Mouse (Mus musculus) embryonic facial prominence, embryonic 13.5 days (tissue): Measurements from ENCODE around the gene Abhd17a. TPM values are rescaled to one million over a fixed set of nuclear protein-coding genes. Genes with fewer than 3 reads are reported as not detected.

Source experiments
- ATAC-seq: fragments of 200-750 bp; cut with Nextera tagmentation; 2 replicates; pipeline ENCODE4 v1.8.0; 2017; ENCODE audit warnings: low read depth; ENCODE audit not compliant: insufficient number of reproducible peaks, insufficient read depth, low FRiP score, low TSS enrichment
- H3K27ac ChIP-seq: fragments of 300-500 bp; sonication (generic); 2 replicates; pipeline ENCODE4 v1.5.1; 2015; ENCODE audit warnings: moderate library complexity, mild to moderate bottlenecking, inconsistent platforms
- H3K27me3 ChIP-seq: fragments of 300-500 bp; sonication (generic); 2 replicates; pipeline ENCODE4 v1.6.1; 2015; ENCODE audit warnings: mild to moderate bottlenecking, inconsistent platforms
- H3K36me3 ChIP-seq: fragments of 300-500 bp; sonication (generic); 2 replicates; pipeline ENCODE4 v1.6.1; 2015; ENCODE audit warnings: mild to moderate bottlenecking, inconsistent platforms
- H3K4me1 ChIP-seq: fragments of 300-500 bp; sonication (generic); 2 replicates; pipeline ENCODE4 v1.6.1; 2015; ENCODE audit warnings: inconsistent platforms
- H3K4me2 ChIP-seq: fragments of 300-500 bp; sonication (generic); 2 replicates; pipeline ENCODE4 v1.6.1; 2015; ENCODE audit warnings: moderate library complexity, mild to moderate bottlenecking, inconsistent platforms
- H3K4me3 ChIP-seq: fragments of 300-500 bp; sonication (generic); 2 replicates; pipeline ENCODE4 v1.5.1; 2015; ENCODE audit warnings: mild to moderate bottlenecking, inconsistent platforms
- H3K9ac ChIP-seq: fragments of 300-500 bp; sonication (generic); 2 replicates; pipeline ENCODE4 v1.6.1; 2015; ENCODE audit warnings: mild to moderate bottlenecking, inconsistent platforms
- H3K9me3 ChIP-seq: fragments of 300-500 bp; sonication (generic); 2 replicates; pipeline ENCODE4 v1.6.1; 2016; ENCODE audit warnings: inconsistent platforms
- WGBS: fragments of 180-500 bp; shearing (Covaris S2); methylation state at CpG from one replicate; pipeline ENCODE4 v1.1.7; 2015; ENCODE audit warnings: mixed read lengths; 5-methylcytosine and 5-hydroxymethylcytosine counted together
- polyA plus RNA-seq: library from polyadenylated mRNA; unstranded; fragments of >200 nt; fragmentation: Nextera tagmentation; extraction: Ambion mirVana; gene quantifications from 2 replicates; pipeline ENCODE4 v1.2.1, GENCODE M21; 2015

The Abhd17a gene
- polyA plus RNA-seq, 1 experiment from 2014 or later: 85.3 TPM

- H3K9me3 ChIP-seq: no peaks in the 10 kb centered on the region
- peak overlapping the region; percentile 44; the same call in 1 of the 2 replicates for H3K9ac ChIP-seq
- H3K27me3 ChIP-seq: no peaks in the 10 kb centered on the region
- H3K4me1 ChIP-seq: peaks cover 34% of the 10 kb centered on the region
- H3K4me3 ChIP-seq: 0 out of 2 replicates have a peak overlapping the region, but pooled peaks have one; percentile 12
- peak; percentile 8; the same call in 1 of the 2 replicates for ATAC-seq
- H3K36me3 ChIP-seq: peaks cover 42% of the 10 kb centered on the region
- WGBS: 73% methylated on average over 12 of the region's 12 CpGs
- H3K4me2 ChIP-seq: 0 out of 2 replicates have a peak overlapping the region, but pooled peaks have one; percentile 11
- peak overlapping the region; percentile 22 for H3K27ac ChIP-seq
Observed at GRCm38 (mm10) chr10:80584642-80585552, 5.2 kb downstream of the Abhd17a start.

DNA sequence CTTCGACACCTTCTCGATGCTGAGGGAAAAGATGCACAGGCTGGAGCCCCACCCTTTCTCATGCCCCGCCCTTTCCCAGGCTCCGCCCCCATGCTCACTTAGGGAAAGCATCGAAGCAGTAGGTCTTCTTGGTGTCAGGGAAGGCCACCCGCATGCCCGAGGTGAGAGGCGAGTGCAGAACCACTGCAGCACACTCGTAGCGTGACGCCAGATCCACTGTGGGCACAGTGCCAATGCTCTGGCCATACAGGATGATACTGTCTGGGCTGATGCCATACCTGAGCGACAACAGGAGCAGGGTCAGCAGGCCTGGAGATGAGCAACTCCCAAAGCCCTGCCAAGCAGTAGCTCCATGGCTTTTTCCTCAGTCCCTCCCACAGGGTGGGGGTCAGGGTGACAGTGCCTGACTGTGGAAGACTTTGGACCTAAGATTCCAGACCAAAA is 6.1 kb downstream of the Abhd17a start:
- peaks cover 42% of the 10 kb centered on the region for H3K36me3 ChIP-seq
- 63% methylated on average over 12 of the region's 12 CpGs for WGBS
- ATAC-seq: no peak
- peaks cover 36% of the 10 kb centered on the region for H3K4me1 ChIP-seq
- H3K27ac ChIP-seq: no peak overlapping the region
- H3K4me2 ChIP-seq: no peak overlapping the region
- H3K27me3 ChIP-seq: no peaks in the 10 kb centered on the region
- no peak overlapping the region for H3K9ac ChIP-seq
- H3K9me3 ChIP-seq: no peaks in the 10 kb centered on the region
- no peak overlapping the region for H3K4me3 ChIP-seq

GRCm38 (mm10) chr10:80583047-80583446 is 7.1 kb downstream of the Abhd17a start:
- Histone ChIP-seq H3K4me2 (no peak overlapping the region), H3K9ac (no peak overlapping the region), H3K9me3 (no peaks in the 10 kb centered on the region), H3K4me3 (no peak overlapping the region), H3K4me1 (peaks cover 36% of the 10 kb centered on the region), H3K27me3 (no peaks in the 10 kb centered on the region), H3K27ac (peak overlapping the region; percentile 23; the same call in 1 of the 2 replicates), H3K36me3 (peaks cover 42% of the 10 kb centered on the region)
- no peak for ATAC-seq
- WGBS: 90% methylated on average over 5 of the region's 5 CpGs

DNA sequence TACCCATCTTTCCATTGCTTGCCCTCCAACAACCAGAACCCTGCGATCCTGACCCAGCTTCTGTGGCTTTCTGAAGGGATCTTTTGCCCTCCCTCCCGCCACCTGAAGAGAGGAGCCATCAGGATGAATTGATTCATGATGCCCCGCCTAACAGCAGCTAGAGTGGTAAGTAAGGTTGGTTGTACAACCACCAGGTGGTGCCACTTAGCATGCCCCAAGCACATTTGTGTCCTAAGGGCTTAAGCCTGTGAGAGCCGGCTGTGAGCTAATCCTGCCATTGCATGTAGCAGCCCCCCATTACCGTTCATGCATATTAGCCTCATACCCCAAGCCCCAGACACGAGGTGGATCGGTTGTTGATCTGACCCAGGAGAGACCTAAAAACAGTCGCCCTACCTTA is 11.2 kb downstream of the Abhd17a start:
- Histone ChIP-seq H3K4me3 (peak overlapping the region; percentile 89), H3K4me2 (peak overlapping the region; percentile 88), H3K27me3 (no peaks in the 10 kb centered on the region), H3K9me3 (no peaks in the 10 kb centered on the region), H3K36me3 (peaks cover 13% of the 10 kb centered on the region), H3K4me1 (peaks cover 39% of the 10 kb centered on the region), H3K27ac (peak overlapping the region; percentile 95), H3K9ac (peak overlapping the region; percentile 86)
- ATAC-seq: no peak
- 5% methylated on average over 8 of the region's 8 CpGs for WGBS

- peak overlapping the region; percentile 88 for H3K4me2 ChIP-seq
- no peaks in the 10 kb centered on the region for H3K9me3 ChIP-seq
- peak overlapping the region; percentile 89 for H3K4me3 ChIP-seq
- no peak; the same call in 1 of the 2 replicates for ATAC-seq
- WGBS: under 1% methylated on average over 29 of the region's 29 CpGs
- peaks cover 6% of the 10 kb centered on the region for H3K36me3 ChIP-seq
- no peaks in the 10 kb centered on the region for H3K27me3 ChIP-seq
- peaks cover 46% of the 10 kb centered on the region for H3K4me1 ChIP-seq
- peak overlapping the region; percentile 86 for H3K9ac ChIP-seq
- H3K27ac ChIP-seq: peak overlapping the region; percentile 95
Observed at GRCm38 (mm10) chr10:80578131-80578750, 11.9 kb downstream of the Abhd17a start.

DNA sequence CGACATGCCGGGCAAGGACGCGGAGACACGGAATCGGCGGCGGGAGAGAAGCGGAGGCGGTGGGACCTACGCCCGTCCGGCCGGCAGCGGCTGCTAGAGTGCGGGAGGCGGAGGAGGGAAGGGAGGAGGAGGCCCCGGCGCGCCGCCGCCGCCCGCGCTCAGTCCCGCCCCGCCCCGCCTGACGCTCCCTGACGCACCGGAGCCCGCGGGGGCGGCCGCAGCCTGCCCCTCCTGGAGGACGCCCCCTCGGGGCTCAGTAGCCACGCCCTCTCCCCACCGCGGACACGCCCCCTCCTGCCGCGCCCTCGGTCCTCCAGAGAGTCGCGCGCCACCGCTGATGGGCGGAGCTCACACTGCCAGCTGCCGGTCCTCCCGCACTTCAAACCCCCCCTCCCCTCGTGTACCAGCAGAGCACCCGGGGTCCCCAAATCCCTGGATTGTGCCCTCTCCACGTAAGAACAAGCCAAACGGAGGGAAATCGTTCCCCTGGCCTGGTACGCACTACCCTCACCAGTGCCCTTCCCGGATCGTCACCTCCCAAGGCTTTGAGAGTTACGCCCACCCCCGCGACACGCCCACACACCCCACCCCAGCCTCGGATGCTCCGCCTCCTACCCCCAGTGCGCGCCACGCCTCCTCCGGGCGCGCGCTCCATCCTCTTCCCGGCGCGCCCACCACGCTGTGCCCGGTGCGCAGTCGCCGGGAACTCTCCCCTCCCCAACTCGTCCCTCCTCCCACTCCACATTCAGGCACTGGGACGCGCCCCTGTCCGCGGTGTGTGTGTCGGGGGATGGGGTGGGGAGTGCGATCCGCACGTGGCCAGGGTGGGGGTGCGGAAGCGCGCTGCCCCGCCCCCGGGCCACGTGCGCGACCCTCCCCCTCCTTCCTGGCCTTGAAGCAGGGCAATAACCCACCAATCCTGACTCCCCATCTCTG is 12.7 kb downstream of the Abhd17a start, which contains the start of gene Klf16:
Gene Klf16, minus strand, starts transcription at position 127 of the 936 bp plus-strand sequence.
- WGBS: under 1% methylated on average over 94 of the region's 97 CpGs
- Histone ChIP-seq H3K4me2 (peak within 1 kb of the TSS; percentile 88), H3K9me3 (no peaks in the 10 kb centered on the region), H3K36me3 (peaks cover 2% of the 10 kb centered on the region; the same call in 1 of the 2 replicates), H3K4me1 (peaks cover 50% of the 10 kb centered on the region), H3K4me3 (peak within 1 kb of the TSS; percentile 89), H3K27me3 (no peaks in the 10 kb centered on the region), H3K9ac (peak within 1 kb of the TSS; percentile 86), H3K27ac (peak within 1 kb of the TSS; percentile 95)
- peak; percentile 82 for ATAC-seq

GRCm38 (mm10) chr10:80576351-80577194 is 13.6 kb downstream of the Abhd17a start:
- Histone ChIP-seq H3K36me3 (no peaks in the 10 kb centered on the region), H3K9ac (peak overlapping the region; percentile 86), H3K4me3 (peak overlapping the region; percentile 89), H3K4me2 (peak overlapping the region; percentile 88), H3K4me1 (peaks cover 59% of the 10 kb centered on the region), H3K27ac (peak overlapping the region; percentile 95), H3K27me3 (no peaks in the 10 kb centered on the region), H3K9me3 (no peaks in the 10 kb centered on the region)
- under 1% methylated on average over 94 of the region's 96 CpGs for WGBS
- ATAC-seq: no peak; the same call in 1 of the 2 replicates

DNA sequence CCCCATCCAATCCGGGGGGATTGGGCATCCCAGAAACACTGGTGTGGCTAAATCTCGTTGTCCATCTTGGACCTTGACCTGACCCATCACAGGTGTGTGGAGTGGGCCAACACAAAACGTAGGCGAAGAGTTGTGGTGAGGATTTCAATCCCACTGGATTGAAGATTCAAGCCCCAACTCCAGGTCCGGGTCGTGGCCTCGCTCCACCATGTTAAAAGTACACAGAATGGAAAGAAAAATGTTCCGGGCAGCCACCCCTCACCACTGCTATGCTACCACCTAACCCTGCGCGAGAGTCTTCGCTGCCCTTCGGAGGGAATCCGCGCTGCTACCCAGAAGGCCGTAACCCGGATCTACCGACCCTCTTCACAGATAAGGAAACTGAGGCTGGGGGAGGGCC is 14.2 kb downstream of the Abhd17a start:
- Histone ChIP-seq H3K4me1 (peaks cover 66% of the 10 kb centered on the region), H3K36me3 (no peaks in the 10 kb centered on the region), H3K9me3 (no peaks in the 10 kb centered on the region), H3K27ac (peak overlapping the region; percentile 95; the same call in 1 of the 2 replicates), H3K27me3 (no peaks in the 10 kb centered on the region), H3K4me3 (peak overlapping the region; percentile 89), H3K9ac (peak overlapping the region; percentile 86), H3K4me2 (peak overlapping the region; percentile 88)
- WGBS: 12% methylated on average over 17 of the region's 17 CpGs
- ATAC-seq: no peak

DNA sequence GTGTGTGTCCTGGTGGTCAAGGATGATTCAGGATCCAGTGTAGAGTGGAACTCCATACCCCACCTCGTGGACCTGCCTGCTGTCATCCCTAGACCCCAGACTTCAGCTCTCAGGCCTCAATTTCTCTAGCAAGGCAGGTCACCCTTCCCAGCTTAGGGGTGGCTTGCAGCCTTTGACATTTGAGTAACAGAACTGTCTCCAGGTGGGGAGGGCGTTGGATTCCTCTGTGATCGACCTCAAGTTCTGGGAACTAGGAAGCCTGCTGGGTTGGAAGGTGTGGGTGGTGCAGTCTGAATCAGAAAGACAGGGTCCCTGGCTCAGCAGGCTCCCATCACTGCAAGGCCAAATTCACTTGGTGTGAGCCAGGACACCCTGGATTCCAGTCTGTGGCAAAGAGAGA is 15.2 kb downstream of the Abhd17a start:
- no peak for ATAC-seq
- H3K36me3 ChIP-seq: no peaks in the 10 kb centered on the region
- peak overlapping the region; percentile 88 for H3K4me2 ChIP-seq
- WGBS: 76% methylated on average over 3 of the region's 3 CpGs
- H3K27ac ChIP-seq: no peak overlapping the region
- H3K4me1 ChIP-seq: peaks cover 76% of the 10 kb centered on the region
- no peaks in the 10 kb centered on the region for H3K27me3 ChIP-seq
- no peaks in the 10 kb centered on the region for H3K9me3 ChIP-seq
- H3K4me3 ChIP-seq: peak overlapping the region; percentile 89
- peak overlapping the region; percentile 86 for H3K9ac ChIP-seq

DNA sequence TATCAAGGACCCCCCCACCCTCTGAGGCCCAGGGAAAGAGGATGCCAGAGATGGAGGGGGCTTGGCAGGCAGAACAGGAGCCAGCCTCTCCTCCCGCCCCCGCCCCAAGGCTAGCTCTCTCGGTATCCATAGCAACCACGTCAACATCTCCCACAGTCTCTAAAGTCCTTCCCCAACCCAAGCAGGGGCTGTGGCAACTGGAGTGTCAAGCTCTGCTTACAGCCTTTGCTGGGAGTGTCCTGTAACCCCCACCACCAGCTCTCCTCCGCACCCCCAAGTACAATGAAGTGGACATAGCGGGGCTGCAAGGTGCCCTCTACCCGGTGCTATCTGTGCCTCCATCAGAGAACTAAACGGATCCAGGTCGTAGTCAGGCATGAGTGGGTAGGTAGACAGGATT is 16.2 kb downstream of the Abhd17a start:
- WGBS: 53% methylated on average over 9 of the region's 9 CpGs
- Histone ChIP-seq H3K4me3 (no peak overlapping the region), H3K4me1 (peaks cover 74% of the 10 kb centered on the region), H3K27me3 (no peaks in the 10 kb centered on the region), H3K9me3 (no peaks in the 10 kb centered on the region), H3K27ac (no peak overlapping the region), H3K36me3 (no peaks in the 10 kb centered on the region), H3K4me2 (peak overlapping the region; percentile 24; the same call in 1 of the 2 replicates), H3K9ac (peak overlapping the region; percentile 86)
- ATAC-seq: no peak
